Mouse (Mus musculus) adrenal gland, adult 18-20 months (tissue): ENCODE measurements around the gene Smarcc1. TPM values are rescaled to one million over a fixed set of nuclear protein-coding genes. Genes with fewer than 3 reads are reported as not detected.

Experiments used
- DNase-seq, 2 experiments: peaks; one replicate each; pipeline ENCODE4 v3.0.0; 2021 to 2022; ENCODE audit warnings: low spot score in 2 of 2
- microRNA-seq, 2 experiments: library from miRNA; unstranded; fragments of <30 nt; microRNA quantifications; one replicate each; pipeline ENCODE4 v1.2.0; 2021; ENCODE audit warnings: borderline number of aligned reads in 2 of 2
- total RNA-seq, 2 experiments: library from RNA; stranded (reverse); gene quantifications; 1 replicate in 1 of 2; 2 replicates in 1 of 2; pipeline ENCODE4 v1.2.3; 2021

Smarcc1 gene
- total RNA-seq, 2 experiments from 2014 or later, result 39.4 to 52.7 TPM

- no peak for DNase-seq
Observed at GRCm38 (mm10) chr9:110275882-110276281, 158.4 kb downstream of the Smarcc1 start.

- peak in 1 of 2 experiments; percentile 61 for DNase-seq
Observed at GRCm38 (mm10) chr9:110277431-110277881, 159.9 kb downstream of the Smarcc1 start.

GRCm38 (mm10) chr9:110284075-110284697 is 166.7 kb downstream of the Smarcc1 start:
- no peak for DNase-seq

GRCm38 (mm10) chr9:110287321-110287924 is 169.9 kb downstream of the Smarcc1 start:
- DNase-seq, result no peak

Small RNA genes within 50 kb of the gene (microRNA-seq; reads per million reads assigned to microRNA genes)
- gene Mir6236, result 178 to 266 reads per million in 2 experiments

Other genes with a start within 250 kb of the Smarcc1 start
- gene Cdc25a, start 242.1 kb upstream of the Smarcc1 start, total RNA-seq, result 10 to 100 TPM; 10.9 to 14.1 TPM
- gene Map4, start 186.2 kb upstream of the Smarcc1 start, total RNA-seq, result 10 to 100 TPM; 79.0 to 91.6 TPM
- gene Dhx30, start 122 bp downstream of the Smarcc1 start, total RNA-seq, result 100 to 1,000 TPM in 1 of 2 experiments, 10 to 100 TPM in 1; 95.9 to 107 TPM
- 10 to 100 TPM; 13.3 to 22.4 TPM for gene Cspg5, start 126.1 kb downstream of the Smarcc1 start, total RNA-seq
- gene Elp6, start 187.5 kb downstream of the Smarcc1 start, total RNA-seq, result 1 to 10 TPM; 6.1 to 7.7 TPM
- 100 to 1,000 TPM in 1 of 2 experiments, 10 to 100 TPM in 1; 63.2 to 118 TPM for gene Scap, start 215.6 kb downstream of the Smarcc1 start, total RNA-seq